Mouse (Mus musculus): Measurements from ENCODE around the gene Srebf2.

Gene Srebf2

DNA sequence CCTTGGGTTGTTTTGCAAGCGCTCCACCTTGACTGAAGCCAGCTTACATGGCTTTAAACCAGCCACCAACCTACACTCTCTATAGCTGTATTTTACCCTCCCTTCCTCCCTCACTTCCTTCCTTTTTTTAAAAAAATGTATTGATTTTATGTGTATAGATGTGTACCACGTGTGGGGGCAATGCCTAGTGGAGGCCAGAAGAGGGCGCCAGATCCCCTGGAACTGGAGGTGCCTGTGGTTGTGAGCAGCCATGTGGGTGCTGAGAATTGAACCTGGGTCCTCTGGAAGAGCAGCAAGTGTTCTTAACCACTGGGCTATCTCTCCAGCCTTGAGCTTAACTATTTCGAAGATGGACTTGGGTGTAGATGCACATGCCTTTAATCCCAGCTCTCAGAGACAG is 35.3 kb downstream of the Srebf2 start:
- no peak for DNase-seq (ENCODE audit: low spot score in 2 of 2)

GRCm38 (mm10) chr15:82183596-82183995 is 36.6 kb downstream of the Srebf2 start:
- no peak for DNase-seq (ENCODE audit: low spot score in 2 of 2)

DNA sequence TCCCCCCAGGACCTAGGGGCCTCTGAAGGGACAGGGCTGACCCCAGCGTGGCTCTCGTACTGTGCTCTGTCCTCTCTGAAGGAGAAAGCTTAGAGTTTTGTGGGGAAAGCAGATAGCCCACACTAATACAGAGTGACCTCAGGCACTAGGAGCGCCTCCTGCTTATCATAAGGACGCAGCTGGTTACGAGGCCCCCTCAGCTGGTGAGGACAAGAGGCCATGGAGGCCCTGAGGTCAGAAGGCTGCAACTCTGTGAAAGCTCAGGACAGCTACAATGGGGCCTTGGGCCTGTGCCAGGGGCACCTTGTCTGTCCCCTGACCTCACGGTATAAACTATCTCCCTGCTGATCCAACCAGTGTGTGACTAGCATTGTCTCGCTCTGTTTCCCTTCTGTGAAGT is 37.2 kb downstream of the Srebf2 start:
- DNase-seq (ENCODE audit: low spot score in 2 of 2): no peak

GRCm38 (mm10) chr15:82184656-82185055 is 37.7 kb downstream of the Srebf2 start:
- DNase-seq (ENCODE audit: low spot score in 2 of 2): no peak

DNA sequence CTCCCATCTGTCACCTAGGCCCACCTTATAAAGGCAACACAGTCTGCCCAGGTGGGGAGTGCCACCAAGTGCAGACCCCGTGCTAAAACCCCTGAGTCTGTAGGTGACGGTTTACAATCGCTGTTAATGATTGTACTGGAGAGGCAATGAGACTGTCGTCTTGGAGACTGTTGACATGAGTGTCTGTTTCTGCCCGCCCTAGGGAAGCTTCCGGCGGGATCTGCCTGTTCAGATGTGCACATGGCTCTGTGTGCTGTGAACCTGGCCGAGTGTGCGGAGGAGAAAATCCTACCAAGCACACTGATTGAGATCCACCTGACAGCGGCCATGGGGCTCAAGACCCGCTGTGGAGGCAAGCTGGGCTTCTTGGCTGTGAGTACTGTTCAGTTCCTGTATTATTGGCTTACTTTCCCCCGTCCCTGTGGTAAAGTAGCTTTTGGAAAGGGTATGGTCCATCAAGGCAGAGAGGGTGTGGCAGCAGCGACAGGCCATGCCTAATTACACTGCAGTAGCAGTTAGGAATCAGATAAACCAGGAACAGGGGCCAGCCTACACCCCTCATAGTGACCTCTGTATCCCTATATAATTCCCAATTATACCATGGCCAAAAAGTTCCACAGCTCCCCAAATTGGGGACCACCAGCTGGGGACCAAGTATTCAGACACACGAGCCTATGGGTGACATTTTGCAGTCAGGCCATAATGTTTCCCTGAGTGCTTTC is 38.2 kb downstream of the Srebf2 start:
- no peak for DNase-seq (ENCODE audit: low spot score in 2 of 2)

DNA sequence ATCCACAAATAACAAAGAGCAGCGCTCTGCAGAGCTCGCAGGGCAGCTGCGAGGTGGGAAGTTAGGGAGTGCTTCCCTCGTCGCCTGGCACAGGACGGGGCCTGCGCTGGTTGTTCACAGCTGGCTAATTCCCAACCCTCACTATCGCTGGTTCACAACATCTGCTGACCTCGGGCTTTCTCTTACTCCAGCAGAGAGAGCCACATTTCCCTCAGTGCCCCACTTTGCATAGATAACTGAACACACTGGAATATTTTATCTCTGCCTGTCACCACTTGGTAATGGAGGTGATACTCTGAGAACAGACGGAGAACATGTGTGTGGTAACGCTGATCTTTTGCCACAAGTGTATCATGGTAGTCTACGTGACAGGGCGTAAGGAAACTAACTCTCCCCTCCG is 39.1 kb downstream of the Srebf2 start:
- no peak for DNase-seq (ENCODE audit: low spot score in 2 of 2)

- no peak for DNase-seq (ENCODE audit: low spot score in 2 of 2)
These were observed 40.0 kb downstream of the Srebf2 start for GRCm38 (mm10) chr15:82186931-82187330.

GRCm38 (mm10) chr15:82187401-82187800 is 40.4 kb downstream of the Srebf2 start:
- DNase-seq (ENCODE audit: low spot score in 2 of 2): no peak

- DNase-seq (ENCODE audit: low spot score in 2 of 2): no peak
These were observed 40.9 kb downstream of the Srebf2 start for GRCm38 (mm10) chr15:82187924-82188323.

- peak in 1 of 2 experiments; percentile 36 for DNase-seq (ENCODE audit: low spot score in 2 of 2)
These were observed 41.7 kb downstream of the Srebf2 start for GRCm38 (mm10) chr15:82188481-82189240.

DNA sequence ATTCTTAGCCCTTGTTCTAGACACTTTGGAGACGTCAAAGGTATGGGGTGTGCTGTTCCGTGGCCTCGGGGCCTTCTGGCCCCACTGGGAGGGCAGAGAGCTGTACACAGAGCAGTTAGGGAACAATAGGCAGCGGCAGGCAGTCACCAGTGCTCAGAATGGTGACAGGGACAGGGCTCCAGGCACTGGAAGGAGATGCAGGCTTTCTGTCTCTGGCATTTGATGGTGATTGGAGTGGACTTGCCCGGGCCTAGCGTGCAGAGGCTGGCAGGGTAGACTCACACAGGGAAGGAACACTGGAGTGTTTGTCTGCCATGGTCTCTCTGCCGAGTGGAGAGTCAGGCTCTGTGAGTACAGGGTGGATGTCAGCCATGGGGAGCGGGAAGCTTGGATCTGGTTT is 45.6 kb downstream of the Srebf2 start:
- no peak for DNase-seq (ENCODE audit: low spot score in 2 of 2)

GRCm38 (mm10) chr15:82196300-82196699 is 49.3 kb downstream of the Srebf2 start:
- DNase-seq (ENCODE audit: low spot score in 2 of 2): no peak

DNA sequence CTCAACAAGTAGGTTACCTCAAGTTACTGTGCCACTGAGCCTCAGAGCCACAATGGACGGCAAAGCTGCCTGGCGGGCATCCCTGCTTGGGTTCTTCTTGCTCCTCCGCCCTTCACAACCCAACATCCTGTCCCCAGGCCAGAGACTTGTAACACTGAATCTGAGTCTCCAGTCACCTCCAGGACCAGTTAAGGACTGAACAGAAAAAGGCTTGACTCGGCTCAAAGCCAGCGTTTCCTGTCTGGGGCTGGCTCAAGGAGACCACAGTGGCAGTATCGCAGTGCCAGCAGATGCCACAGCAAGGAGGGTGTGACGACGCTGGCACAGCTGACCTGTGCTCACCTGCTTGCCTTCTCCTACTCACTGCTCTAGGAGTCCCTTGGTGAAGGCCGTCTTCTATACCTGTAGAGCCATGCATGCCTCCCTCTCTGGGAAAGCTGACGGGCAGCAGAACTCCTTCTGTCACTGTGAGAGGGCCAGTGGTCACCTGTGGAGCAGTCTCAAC is 50.3 kb downstream of the Srebf2 start:
- DNase-seq (ENCODE audit: low spot score in 2 of 2): no peak

- DNase-seq (ENCODE audit: low spot score in 2 of 2): no peak
These were observed 51.0 kb downstream of the Srebf2 start for GRCm38 (mm10) chr15:82197937-82198336.

- no peak for DNase-seq (ENCODE audit: low spot score in 2 of 2)
These were observed 51.4 kb downstream of the Srebf2 start for GRCm38 (mm10) chr15:82198342-82198741.

GRCm38 (mm10) chr15:82199546-82199945 is 52.6 kb downstream of the Srebf2 start:
- no peak for DNase-seq (ENCODE audit: low spot score in 2 of 2)

DNA sequence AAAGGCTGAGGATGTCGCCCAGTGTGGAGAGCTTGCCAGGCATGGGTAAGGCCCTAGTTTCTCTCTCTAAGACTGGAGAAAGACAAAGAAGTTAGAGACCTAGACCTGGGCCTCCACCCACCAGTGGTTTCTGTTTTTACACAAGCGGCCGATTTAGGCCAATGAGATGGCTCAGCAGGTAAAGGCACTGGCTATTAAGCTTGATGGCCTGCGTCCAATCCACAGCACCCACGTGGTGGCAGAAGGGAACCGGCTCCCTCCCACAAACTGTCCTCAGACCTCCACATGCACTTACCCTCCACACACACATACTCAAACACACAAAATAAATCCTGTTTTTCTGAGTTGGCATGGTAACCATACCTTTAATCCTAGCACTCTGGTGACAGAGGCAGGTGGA is 55.1 kb downstream of the Srebf2 start:
- DNase-seq (ENCODE audit: low spot score in 2 of 2): no peak

- no peak for DNase-seq (ENCODE audit: low spot score in 2 of 2)
These were observed 56.1 kb downstream of the Srebf2 start for GRCm38 (mm10) chr15:82203090-82203489.

GRCm38 (mm10) chr15:82203611-82204351 is 56.8 kb downstream of the Srebf2 start:
- no peak for DNase-seq (ENCODE audit: low spot score in 2 of 2)

- no peak for DNase-seq (ENCODE audit: low spot score in 2 of 2)
These were observed 57.8 kb downstream of the Srebf2 start for GRCm38 (mm10) chr15:82204680-82205371.

GRCm38 (mm10) chr15:82206365-82207104 is 59.6 kb downstream of the Srebf2 start:
- peak; percentile 36 to 63 for DNase-seq (ENCODE audit: low spot score in 2 of 2)

Measured in urinary bladder, postnatal 36 days (tissue).